Mouse (Mus musculus): ENCODE data around the gene Gm49366. TPM values are rescaled to one million over a fixed set of nuclear protein-coding genes. Genes with fewer than 3 reads are reported as not detected.
A peak's percentile ranks its signal among the peaks of the same experiment; 100 is the strongest.
"Not testable (repeated sequence)": the region's sequence is repeated elsewhere in the genome, so short reads cannot be mapped to it uniquely, and the experiment has no call there.

Gm49366 gene
- polyA plus RNA-seq, 1 experiment from 2014 or later = not detected

GRCm38 (mm10) chr12:84011251-84012040 lies 27.3 kb upstream of the Gm49366 start:
- H3K4me1 ChIP-seq (replicated peaks) = peaks cover 16% of the 10 kb centered on the region
- WGBS = 65% methylated on average over 12 of the region's 12 CpGs
- no peak for ATAC-seq (ENCODE audit: insufficient number of reproducible peaks, low FRiP score)
- no peak overlapping the region for H3K27ac ChIP-seq (ENCODE audit: poor library complexity, severe bottlenecking)
- 0 out of 2 replicates have a peak, but pooled peaks cover 2% of the 10 kb centered on the region for H3K36me3 ChIP-seq
- no peaks in the 10 kb centered on the region for H3K9me3 ChIP-seq (replicated peaks)
- H3K27me3 ChIP-seq (replicated peaks) = 0 out of 2 replicates have a peak, but pooled peaks cover 3% of the 10 kb centered on the region
- H3K4me2 ChIP-seq = peak overlapping the region; percentile 35
- peak overlapping the region; percentile 9; the same call in 1 of the 2 replicates for H3K4me3 ChIP-seq
- H3K9ac ChIP-seq = 0 out of 2 replicates have a peak overlapping the region, but pooled peaks have one; percentile 4

DNA sequence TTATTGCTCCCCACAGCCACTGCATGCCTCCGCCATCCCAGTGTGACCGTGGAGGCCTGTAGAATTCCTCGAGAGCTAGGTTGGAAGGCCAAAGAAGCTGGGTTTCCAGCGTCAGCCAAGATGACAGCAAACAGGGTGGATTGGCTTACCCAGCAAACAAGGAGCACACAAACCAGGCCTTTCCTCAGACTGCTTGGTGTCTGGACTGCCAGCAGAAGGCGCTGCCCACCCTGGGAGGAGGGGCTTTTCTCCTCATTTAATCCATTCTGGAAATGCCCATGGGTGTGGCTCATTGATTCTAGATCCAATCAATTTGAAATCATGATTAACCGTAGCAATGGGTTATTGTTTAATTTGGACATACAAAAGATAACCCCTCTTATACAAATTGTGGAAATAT lies 25.6 kb upstream of the Gm49366 start:
- ATAC-seq (ENCODE audit: insufficient number of reproducible peaks, low FRiP score) = no peak
- Histone ChIP-seq H3K27me3 (replicated peaks) (0 out of 2 replicates have a peak, but pooled peaks cover 3% of the 10 kb centered on the region), H3K4me3 (no peak overlapping the region), H3K9me3 (replicated peaks) (no peaks in the 10 kb centered on the region), H3K27ac (ENCODE audit: poor library complexity, severe bottlenecking) (no peak overlapping the region), H3K4me2 (no peak overlapping the region), H3K36me3 (0 out of 2 replicates have a peak, but pooled peaks cover 2% of the 10 kb centered on the region), H3K9ac (no peak overlapping the region), H3K4me1 (replicated peaks) (peaks cover 16% of the 10 kb centered on the region)
- WGBS = 67% methylated on average over 6 of the region's 6 CpGs

- Histone ChIP-seq H3K4me3 (no peak overlapping the region), H3K4me1 (replicated peaks) (peaks cover 11% of the 10 kb centered on the region), H3K36me3 (0 out of 2 replicates have a peak, but pooled peaks cover 2% of the 10 kb centered on the region), H3K9ac (no peak overlapping the region), H3K4me2 (no peak overlapping the region), H3K9me3 (replicated peaks) (no peaks in the 10 kb centered on the region), H3K27ac (ENCODE audit: poor library complexity, severe bottlenecking) (no peak overlapping the region), H3K27me3 (replicated peaks) (no peaks in the 10 kb centered on the region)
- ATAC-seq (ENCODE audit: insufficient number of reproducible peaks, low FRiP score) = no peak
- WGBS = 90% methylated on average over 7 of the region's 7 CpGs
These were observed 25.0 kb upstream of the Gm49366 start for GRCm38 (mm10) chr12:84013701-84014100.

DNA sequence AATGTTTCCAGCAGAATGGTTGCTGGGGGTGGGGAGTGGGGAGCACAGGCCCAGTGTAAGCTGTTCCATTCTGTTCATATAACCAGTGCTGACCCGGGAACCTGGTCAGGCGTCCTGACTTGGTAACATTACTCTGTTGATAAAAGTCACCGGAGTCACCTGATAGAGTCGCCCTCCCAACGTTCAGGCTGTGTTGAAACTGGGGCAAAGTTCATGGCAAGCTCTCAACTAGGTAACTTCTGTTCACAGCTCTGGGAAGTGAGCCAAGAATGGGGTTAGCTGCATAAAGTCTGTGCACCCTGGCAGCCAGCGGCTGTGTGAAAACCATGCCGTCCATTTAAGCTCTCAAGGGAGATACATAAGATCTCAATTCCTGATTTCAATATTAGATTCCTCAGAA lies 18.2 kb upstream of the Gm49366 start:
- not testable (repeated sequence) for H3K9ac ChIP-seq; H3K4me3 ChIP-seq; H3K9me3 ChIP-seq (replicated peaks); H3K36me3 ChIP-seq; H3K4me1 ChIP-seq (replicated peaks); H3K27me3 ChIP-seq (replicated peaks); H3K27ac ChIP-seq (ENCODE audit: poor library complexity, severe bottlenecking)
- peak; percentile 66 for ATAC-seq (ENCODE audit: insufficient number of reproducible peaks, low FRiP score)
- 10% methylated on average over 7 of the region's 7 CpGs for WGBS
- H3K4me2 ChIP-seq = peak overlapping the region; percentile 24; the same call in 1 of the 2 replicates

DNA sequence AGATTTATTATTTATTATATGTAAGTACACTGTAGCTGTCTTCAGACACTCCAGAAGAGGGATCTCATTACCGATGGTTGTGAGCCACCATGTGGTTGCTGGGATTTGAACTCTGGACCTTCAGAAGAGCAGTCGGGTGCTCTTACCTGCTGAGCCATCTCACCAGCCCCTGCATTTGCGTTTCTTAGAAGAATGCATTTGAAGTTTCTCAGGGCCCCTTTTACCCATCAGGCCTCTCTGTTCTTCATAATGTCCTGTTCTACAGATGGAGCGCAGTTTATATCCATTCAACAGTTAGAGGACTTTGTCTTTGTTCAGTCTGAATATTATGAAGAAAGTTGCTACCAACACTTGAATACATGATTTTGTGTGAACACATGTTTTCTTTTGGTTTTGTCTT lies 16.5 kb upstream of the Gm49366 start:
- not testable (repeated sequence) for H3K4me1 ChIP-seq (replicated peaks); ATAC-seq (ENCODE audit: insufficient number of reproducible peaks, low FRiP score); H3K27ac ChIP-seq (ENCODE audit: poor library complexity, severe bottlenecking); H3K4me2 ChIP-seq; H3K36me3 ChIP-seq; H3K9ac ChIP-seq; H3K9me3 ChIP-seq (replicated peaks); H3K27me3 ChIP-seq (replicated peaks); H3K4me3 ChIP-seq
- WGBS = 86% methylated on average over 4 of the region's 4 CpGs

GRCm38 (mm10) chr12:84023052-84023745 lies 15.5 kb upstream of the Gm49366 start:
- H3K27ac ChIP-seq (ENCODE audit: poor library complexity, severe bottlenecking) = no peak overlapping the region
- ATAC-seq (ENCODE audit: insufficient number of reproducible peaks, low FRiP score) = no peak
- H3K27me3 ChIP-seq (replicated peaks) = no peaks in the 10 kb centered on the region
- H3K9ac ChIP-seq = no peak overlapping the region
- no peak overlapping the region for H3K4me3 ChIP-seq
- peaks cover 5% of the 10 kb centered on the region; the same call in 1 of the 2 replicates for H3K4me1 ChIP-seq (replicated peaks)
- 82% methylated on average over 9 of the region's 9 CpGs for WGBS
- H3K4me2 ChIP-seq = no peak overlapping the region
- 0 out of 2 replicates have a peak, but pooled peaks cover 3% of the 10 kb centered on the region for H3K9me3 ChIP-seq (replicated peaks)
- H3K36me3 ChIP-seq = no peaks in the 10 kb centered on the region

- H3K27me3 ChIP-seq (replicated peaks) = no peaks in the 10 kb centered on the region
- 74% methylated on average over 7 of the region's 7 CpGs for WGBS
- H3K4me3 ChIP-seq = no peak overlapping the region
- H3K9me3 ChIP-seq (replicated peaks) = 0 out of 2 replicates have a peak, but pooled peaks cover 7% of the 10 kb centered on the region
- H3K36me3 ChIP-seq = no peaks in the 10 kb centered on the region
- H3K27ac ChIP-seq (ENCODE audit: poor library complexity, severe bottlenecking) = no peak overlapping the region
- no peak for ATAC-seq (ENCODE audit: insufficient number of reproducible peaks, low FRiP score)
- no peak overlapping the region for H3K9ac ChIP-seq
- no peak overlapping the region for H3K4me2 ChIP-seq
- H3K4me1 ChIP-seq (replicated peaks) = no peaks in the 10 kb centered on the region
These were observed 12.8 kb upstream of the Gm49366 start for GRCm38 (mm10) chr12:84025888-84026287.

DNA sequence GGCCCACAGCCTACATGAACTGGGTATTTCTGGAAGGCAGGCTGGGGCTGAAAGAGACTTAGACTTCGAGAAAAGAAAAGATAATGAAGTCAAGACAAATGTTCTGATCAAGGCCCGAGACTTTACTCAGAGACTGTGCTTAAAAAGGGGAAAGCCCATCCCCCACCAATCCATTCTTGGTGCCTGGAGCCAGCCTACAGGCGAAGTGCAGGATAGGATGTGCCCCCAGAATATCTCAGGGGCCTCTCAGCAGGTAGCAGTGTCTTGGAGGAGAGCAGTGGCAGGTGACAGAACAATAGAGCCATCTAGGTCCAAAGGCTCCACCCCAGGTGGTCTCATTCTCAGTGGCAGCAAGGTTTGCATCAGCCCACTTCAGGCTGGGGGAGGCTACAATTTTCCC lies 10.4 kb upstream of the Gm49366 start:
- WGBS = 67% methylated on average over 3 of the region's 3 CpGs
- not testable (repeated sequence) for H3K4me3 ChIP-seq; H3K9ac ChIP-seq; H3K4me2 ChIP-seq; ATAC-seq (ENCODE audit: insufficient number of reproducible peaks, low FRiP score); H3K27me3 ChIP-seq (replicated peaks); H3K36me3 ChIP-seq; H3K9me3 ChIP-seq (replicated peaks); H3K27ac ChIP-seq (ENCODE audit: poor library complexity, severe bottlenecking); H3K4me1 ChIP-seq (replicated peaks)

GRCm38 (mm10) chr12:84029043-84029442 lies 9.7 kb upstream of the Gm49366 start:
- not testable (repeated sequence) for ATAC-seq (ENCODE audit: insufficient number of reproducible peaks, low FRiP score); H3K9ac ChIP-seq; H3K9me3 ChIP-seq (replicated peaks); H3K4me2 ChIP-seq; H3K27me3 ChIP-seq (replicated peaks); H3K27ac ChIP-seq (ENCODE audit: poor library complexity, severe bottlenecking); H3K4me1 ChIP-seq (replicated peaks); H3K4me3 ChIP-seq; H3K36me3 ChIP-seq
- WGBS = 91% methylated on average over 1 of the region's 1 CpGs

GRCm38 (mm10) chr12:84030659-84031332 lies 7.9 kb upstream of the Gm49366 start:
- H3K4me3 ChIP-seq = no peak overlapping the region
- ATAC-seq (ENCODE audit: insufficient number of reproducible peaks, low FRiP score) = peak; percentile 51
- 57% methylated on average over 4 of the region's 4 CpGs for WGBS
- H3K27ac ChIP-seq (ENCODE audit: poor library complexity, severe bottlenecking) = no peak overlapping the region
- no peaks in the 10 kb centered on the region for H3K4me1 ChIP-seq (replicated peaks)
- H3K27me3 ChIP-seq (replicated peaks) = no peaks in the 10 kb centered on the region
- H3K9ac ChIP-seq = no peak overlapping the region
- no peaks in the 10 kb centered on the region for H3K36me3 ChIP-seq
- H3K4me2 ChIP-seq = no peak overlapping the region
- 0 out of 2 replicates have a peak, but pooled peaks cover 4% of the 10 kb centered on the region for H3K9me3 ChIP-seq (replicated peaks)

DNA sequence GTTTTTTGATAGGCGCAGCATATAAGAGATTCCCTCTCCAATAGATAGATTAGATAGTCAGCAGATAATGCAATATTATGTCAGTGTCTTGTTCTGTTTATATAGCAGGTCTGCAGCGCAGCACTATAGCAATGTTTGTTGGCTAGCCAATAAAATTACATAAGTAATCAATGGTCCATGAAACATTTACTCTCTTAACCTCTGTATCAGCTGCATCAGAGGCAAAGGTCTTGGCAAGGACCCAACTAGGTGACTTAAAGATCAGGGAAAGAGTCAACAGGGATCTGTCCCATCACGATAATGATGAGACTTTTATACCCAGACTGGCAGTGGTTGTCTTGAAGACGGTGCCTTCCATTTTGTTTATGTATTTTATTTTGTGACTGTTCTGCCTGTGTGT lies 5.9 kb upstream of the Gm49366 start:
- no peak overlapping the region for H3K4me3 ChIP-seq
- H3K9me3 ChIP-seq (replicated peaks) = 0 out of 2 replicates have a peak, but pooled peaks cover 4% of the 10 kb centered on the region
- 80% methylated on average over 4 of the region's 4 CpGs for WGBS
- no peaks in the 10 kb centered on the region for H3K36me3 ChIP-seq
- no peak overlapping the region for H3K27ac ChIP-seq (ENCODE audit: poor library complexity, severe bottlenecking)
- H3K4me2 ChIP-seq = no peak overlapping the region
- H3K9ac ChIP-seq = no peak overlapping the region
- peaks cover 4% of the 10 kb centered on the region; the same call in 1 of the 2 replicates for H3K27me3 ChIP-seq (replicated peaks)
- no peak for ATAC-seq (ENCODE audit: insufficient number of reproducible peaks, low FRiP score)
- H3K4me1 ChIP-seq (replicated peaks) = no peaks in the 10 kb centered on the region

Measured in heart, embryonic 12.5 days (tissue).